Mouse (Mus musculus): ENCODE data around the gene Fam76b.

DNA sequence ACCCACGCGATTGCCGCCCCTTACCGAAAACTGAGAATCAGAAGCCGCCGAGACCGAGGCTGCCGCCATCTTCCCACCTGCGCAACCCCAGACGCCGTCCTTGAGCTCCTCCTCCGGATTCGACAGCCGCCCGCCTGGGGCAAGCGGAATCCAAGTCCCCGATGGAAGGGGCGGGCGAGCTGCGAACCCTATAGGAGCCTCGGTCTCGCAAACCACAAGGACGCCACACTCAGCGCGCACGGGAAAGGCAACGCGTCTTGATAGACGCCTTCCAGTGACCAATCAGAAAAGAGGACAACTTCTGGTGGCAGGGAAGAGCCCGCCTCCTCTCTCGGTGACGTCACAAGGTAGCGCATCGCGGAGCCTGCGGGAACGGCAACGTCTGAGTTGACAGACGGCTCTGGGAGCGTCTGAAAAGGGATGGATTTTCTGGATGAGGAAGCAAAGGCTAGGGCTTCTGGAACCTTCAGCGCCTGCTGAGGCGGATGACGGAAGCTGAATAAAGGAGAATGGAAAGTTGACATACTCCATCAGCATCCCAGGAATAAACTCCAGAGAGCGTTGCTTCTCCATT is 597 bp upstream of the Fam76b start, which contains the start of gene Cep57:
- no peak; the same call in 1 of the 2 replicates for TF ChIP-seq CHD2 (IDR thresholded peaks at IDR 0.05; ENCODE audit: low read depth, low read length)
- no peak for TF ChIP-seq MAFK (IDR thresholded peaks at IDR 0.05; ENCODE audit: insufficient read depth, low read depth, low read length)
- no peak for TF ChIP-seq ZNF384 (IDR thresholded peaks at IDR 0.05; ENCODE audit: low read depth, low read length)

Measured in ES-E14 (cell line).